7 mouse cellular contexts compared by ENCODE assay signal in the genomic region with DNA sequence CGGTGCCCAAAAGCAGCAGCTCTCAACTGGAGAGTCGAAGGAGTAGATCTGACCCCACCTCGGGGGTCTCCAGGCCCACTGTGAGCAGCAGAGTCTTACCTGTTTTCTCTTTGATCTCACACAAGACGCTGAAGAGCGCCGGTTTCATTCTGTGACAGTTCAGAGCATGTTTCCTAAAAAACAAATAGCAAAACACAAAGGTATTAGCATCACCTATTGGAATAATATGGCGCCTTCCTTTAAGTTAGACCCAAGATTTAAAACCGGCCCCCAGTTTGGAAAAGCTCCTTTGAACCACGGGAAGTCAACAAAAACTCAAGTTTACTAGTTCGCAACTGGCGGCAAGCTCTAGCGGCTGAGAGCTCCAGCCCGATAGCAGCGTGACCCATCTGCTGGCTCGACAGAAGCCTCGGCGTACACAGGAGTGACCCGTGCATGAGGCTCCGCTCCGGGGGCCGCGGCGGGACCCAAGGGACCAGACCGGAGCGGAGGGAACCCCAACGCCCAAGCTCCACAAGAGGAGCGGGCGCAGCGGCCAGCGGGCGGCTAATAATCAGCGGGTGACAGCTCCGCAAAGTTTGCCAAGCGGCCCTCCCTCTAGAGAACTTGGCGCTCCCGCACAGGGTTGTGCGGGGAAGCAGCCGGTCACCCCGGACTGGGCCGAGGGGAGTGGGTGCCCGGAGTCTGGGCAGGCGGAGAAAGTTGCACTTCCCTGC. TPM values are rescaled to one million over a fixed set of nuclear protein-coding genes. Genes with fewer than 3 reads are reported as not detected.
DNase-seq lines count a peak whose midpoint lies in the region; ATAC-seq lines count a peak whose summit lies in the region.

No protein-coding gene starts in this region.

- peak overlapping the region; percentile 95 for H3K9ac ChIP-seq in liver, embryonic 13.5 days
- H3K9ac ChIP-seq in neural tube, embryonic 13.5 days = peak overlapping the region; percentile 98

- no peaks in the 10 kb centered on the region for H3K9me3 ChIP-seq in liver, embryonic 13.5 days (replicated peaks)
- H3K9me3 ChIP-seq in neural tube, embryonic 13.5 days = no peaks in the 10 kb centered on the region

- no peaks in the 10 kb centered on the region for H3K36me3 ChIP-seq in liver, embryonic 13.5 days
- no peaks in the 10 kb centered on the region for H3K36me3 ChIP-seq in neural tube, embryonic 13.5 days

- peak overlapping the region; percentile 99 for H3K27ac ChIP-seq in liver, embryonic 13.5 days
- peak overlapping the region; percentile 99 for H3K27ac ChIP-seq in neural tube, embryonic 13.5 days (replicated peaks)

- under 1% methylated on average over 42 of the region's 42 CpGs for WGBS in liver, embryonic 13.5 days (ENCODE audit: insufficient replicate concordance)
- WGBS in neural tube, embryonic 13.5 days = under 1% methylated on average over 42 of the region's 42 CpGs

- intact Hi-C loops in gastrocnemius, postnatal 14 days (cut with DNase I; ENCODE audit: low total_unique reads) = no loop called here

- peaks cover 5% of the 10 kb centered on the region; the same call in 1 of the 2 replicates for H3K27me3 ChIP-seq in liver, embryonic 13.5 days
- no peaks in the 10 kb centered on the region for H3K27me3 ChIP-seq in neural tube, embryonic 13.5 days

- peaks cover 34% of the 10 kb centered on the region for H3K4me1 ChIP-seq in liver, embryonic 13.5 days (replicated peaks)
- H3K4me1 ChIP-seq in neural tube, embryonic 13.5 days (replicated peaks) = peaks cover 44% of the 10 kb centered on the region

- peak overlapping the region; percentile 93 for H3K4me3 ChIP-seq in liver, embryonic 13.5 days (replicated peaks)
- H3K4me3 ChIP-seq in neural tube, embryonic 13.5 days = peak overlapping the region; percentile 77

- DNase-seq in adipocyte (ENCODE audit: low spot score) = peak; percentile 47
- peak; percentile 66 to 68 for DNase-seq in cerebellum, postnatal 10 days
- DNase-seq in gastrocnemius, postnatal 14 days = peak; percentile 46
- DNase-seq in induced T-regulatory cell, adult 2 months (ENCODE audit: low read depth) = peak; percentile 50
- DNase-seq in liver, embryonic 13.5 days = peak; percentile 48
- DNase-seq in thymus, adult 18-20 months = peak; percentile 5 to 6

- peak overlapping the region; percentile 97 for H3K4me2 ChIP-seq in liver, embryonic 13.5 days
- peak overlapping the region; percentile 94 for H3K4me2 ChIP-seq in neural tube, embryonic 13.5 days

- ATAC-seq in liver, embryonic 13.5 days (ENCODE audit: low read depth) = no peak
- ATAC-seq in neural tube, embryonic 13.5 days (ENCODE audit: low read depth) = no peak

RNA-seq across cellular contexts. Expression of a gene that starts 2.1 kb away (rescaled TPM):
- total RNA-seq in gastrocnemius, postnatal 14 days (2021) = 1 to 10 TPM; 4.0 to 4.4 TPM
- polyA plus RNA-seq in liver, embryonic 13.5 days (2015; fragmentation: Nextera tagmentation; extraction: Ambion mirVana) = 7.9 and 10.2 TPM in 2 replicates
- polyA plus RNA-seq in neural tube, embryonic 13.5 days (2015; fragmentation: Nextera tagmentation; extraction: Ambion mirVana) = 109 and 120 TPM in 2 replicates

RNA-seq across cellular contexts. Expression of a gene that starts 35.7 kb away (rescaled TPM):
- 10 to 100 TPM; 42.9 to 48.7 TPM for total RNA-seq in gastrocnemius, postnatal 14 days (2021)
- 38.3 and 41.3 TPM in 2 replicates for polyA plus RNA-seq in liver, embryonic 13.5 days (2015; fragmentation: Nextera tagmentation; extraction: Ambion mirVana)
- polyA plus RNA-seq in neural tube, embryonic 13.5 days (2015; fragmentation: Nextera tagmentation; extraction: Ambion mirVana) = 89.6 and 98.5 TPM in 2 replicates

Comparison
In these comparisons a context has a peak if more than half of its experiments do, and no peak if none do; other contexts are left out.
1. DNase-seq: peak in every context shown above with its lines; median percentile 67 in cerebellum, postnatal 10 days; 50 in induced T-regulatory cell, adult 2 months; 48 in liver, embryonic 13.5 days; 47 in adipocyte; 46 in gastrocnemius, postnatal 14 days; 6 in thymus, adult 18-20 months.